Mouse (Mus musculus) heart, postnatal 10 days (tissue): ENCODE measurements around the gene Sgpl1. TPM values are rescaled to one million over a fixed set of nuclear protein-coding genes. Genes with fewer than 3 reads are reported as not detected.
"Not testable (repeated sequence)": the region's sequence is repeated elsewhere in the genome, so short reads cannot be mapped to it uniquely, and the experiment has no call there.

Experiments
- DNase-seq, 2 experiments: peaks; one replicate each; pipeline ENCODE4 v3.0.0; 2021
- intact Hi-C: fragments of 180-260 bp; cut with DNase I; formaldehyde crosslinking; loops from one replicate; pipeline ENCODE4 v1.15.1; 2025
- total RNA-seq, 2 experiments: library from RNA; stranded (reverse); gene quantifications; 2 replicates each; pipeline ENCODE4 v1.2.3; 2021

The Sgpl1 gene
- total RNA-seq, 2 experiments from 2014 or later, result 22.3 to 32.7 TPM

GRCm38 (mm10) chr10:61158594-61158993 lies 11.1 kb upstream of the Sgpl1 start:
- DNase-seq, result no peak
- intact Hi-C loops, result no loop called here

GRCm38 (mm10) chr10:61156453-61156852 lies 8.9 kb upstream of the Sgpl1 start:
- no peak for DNase-seq
- intact Hi-C loops, result no loop called here

- DNase-seq, result no peak
Measured at GRCm38 (mm10) chr10:61155611-61156010, 8.1 kb upstream of the Sgpl1 start.

GRCm38 (mm10) chr10:61152131-61152530 lies 4.6 kb upstream of the Sgpl1 start:
- intact Hi-C loops, result no loop called here

More at GRCm38 (mm10) chr10:61155611-61156010, 8.1 kb upstream of the Sgpl1 start:
- intact Hi-C loops, result no loop called here

GRCm38 (mm10) chr10:61150616-61151015 lies 3.1 kb upstream of the Sgpl1 start:
- DNase-seq, result no peak
- intact Hi-C loops, result no loop called here

More at GRCm38 (mm10) chr10:61152131-61152530, 4.6 kb upstream of the Sgpl1 start:
- no peak for DNase-seq

GRCm38 (mm10) chr10:61149476-61149875 lies 2.0 kb upstream of the Sgpl1 start:
- no peak for DNase-seq
- intact Hi-C loops, result no loop called here

GRCm38 (mm10) chr10:61146807-61147156 lies 721 bp downstream of the Sgpl1 start:
- DNase-seq, result peak in 1 of 2 experiments; percentile 41
- intact Hi-C loops, result no loop called here

GRCm38 (mm10) chr10:61146119-61146806 lies 1.2 kb downstream of the Sgpl1 start:
- peak; percentile 54 to 63 for DNase-seq
- intact Hi-C loops, result no loop called here

GRCm38 (mm10) chr10:61145766-61146118 lies 1.8 kb downstream of the Sgpl1 start:
- intact Hi-C loops, result no loop called here
- no peak for DNase-seq

GRCm38 (mm10) chr10:61143343-61143742 lies 4.2 kb downstream of the Sgpl1 start:
- DNase-seq, result no peak
- intact Hi-C loops, result no loop called here

- intact Hi-C loops, result no loop called here
- DNase-seq, result no peak
Measured at GRCm38 (mm10) chr10:61137567-61137966, 9.9 kb downstream of the Sgpl1 start.

- intact Hi-C loops, result no loop called here
- no peak for DNase-seq
Measured at GRCm38 (mm10) chr10:61135226-61135839, 12.2 kb downstream of the Sgpl1 start.

- intact Hi-C loops, result no loop called here
- no peak for DNase-seq
Measured at GRCm38 (mm10) chr10:61134041-61134440, 13.5 kb downstream of the Sgpl1 start.

GRCm38 (mm10) chr10:61130959-61131358 lies 16.5 kb downstream of the Sgpl1 start:
- intact Hi-C loops, result no loop called here
- DNase-seq, result no peak

GRCm38 (mm10) chr10:61128701-61129365 lies 18.7 kb downstream of the Sgpl1 start:
- intact Hi-C loops, result no loop called here
- no peak for DNase-seq

- no peak for DNase-seq
- intact Hi-C loops, result no loop called here
Measured at GRCm38 (mm10) chr10:61124462-61124861, 23.0 kb downstream of the Sgpl1 start.

GRCm38 (mm10) chr10:61123276-61123913 lies 24.1 kb downstream of the Sgpl1 start:
- intact Hi-C loops, result no loop called here
- DNase-seq, result no peak

GRCm38 (mm10) chr10:61121732-61122131 lies 25.8 kb downstream of the Sgpl1 start:
- DNase-seq, result not testable (repeated sequence)

GRCm38 (mm10) chr10:61114246-61114720 lies 33.2 kb downstream of the Sgpl1 start:
- no peak for DNase-seq
- intact Hi-C loops, result no loop called here

More at GRCm38 (mm10) chr10:61121732-61122131, 25.8 kb downstream of the Sgpl1 start:
- intact Hi-C loops, result not testable (repeated sequence)

GRCm38 (mm10) chr10:61103564-61104114 lies 43.9 kb downstream of the Sgpl1 start:
- intact Hi-C loops, result no loop called here
- DNase-seq, result no peak

- no peak for DNase-seq
- intact Hi-C loops, result no loop called here
Measured at GRCm38 (mm10) chr10:61091866-61092265, 55.6 kb downstream of the Sgpl1 start.
